Mouse (Mus musculus) liver, embryonic 15.5 days (tissue): ENCODE measurements around the gene Galr3. TPM values are rescaled to one million over a fixed set of nuclear protein-coding genes. Genes with fewer than 3 reads are reported as not detected.
A peak's percentile ranks its signal among the peaks of the same experiment; 100 is the strongest.
"Not testable (repeated sequence)": the region's sequence is repeated elsewhere in the genome, so short reads cannot be mapped to it uniquely, and the experiment has no call there.

Experiments
- ATAC-seq: fragments of 200-750 bp; cut with Nextera tagmentation; 2 replicates; pipeline ENCODE4 v1.8.0; 2017; ENCODE audit warnings: moderate number of reproducible peaks, mild to moderate bottlenecking, moderate library complexity; ENCODE audit not compliant: insufficient read depth
- H3K27ac ChIP-seq: fragments of 300-500 bp; sonication (generic); replicated peaks from 2 replicates; pipeline ENCODE4 v1.5.1; 2015; ENCODE audit warnings: mild to moderate bottlenecking, inconsistent platforms
- H3K27me3 ChIP-seq: fragments of 300-500 bp; sonication (generic); 2 replicates; pipeline ENCODE4 v1.6.1; 2015; ENCODE audit warnings: mild to moderate bottlenecking, inconsistent platforms
- H3K36me3 ChIP-seq: fragments of 300-500 bp; sonication (generic); replicated peaks from 2 replicates; pipeline ENCODE4 v1.6.1; 2015; ENCODE audit warnings: moderate library complexity, mild to moderate bottlenecking, inconsistent platforms
- H3K4me1 ChIP-seq: fragments of 300-500 bp; sonication (generic); replicated peaks from 2 replicates; pipeline ENCODE4 v1.6.1; 2015; ENCODE audit warnings: inconsistent platforms
- H3K4me2 ChIP-seq: fragments of 300-500 bp; sonication (generic); 2 replicates; pipeline ENCODE4 v1.6.1; 2015; ENCODE audit warnings: moderate library complexity, mild to moderate bottlenecking, inconsistent platforms
- H3K4me3 ChIP-seq: fragments of 300-500 bp; sonication (generic); replicated peaks from 2 replicates; pipeline ENCODE4 v1.5.1; 2015; ENCODE audit warnings: mild to moderate bottlenecking, inconsistent platforms
- H3K9ac ChIP-seq: fragments of 300-500 bp; sonication (generic); 2 replicates; pipeline ENCODE4 v1.6.1; 2015; ENCODE audit warnings: moderate library complexity, mild to moderate bottlenecking, inconsistent platforms
- H3K9me3 ChIP-seq: fragments of 300-500 bp; sonication (generic); replicated peaks from 2 replicates; pipeline ENCODE4 v1.6.1; 2016; ENCODE audit warnings: inconsistent platforms
- WGBS: fragments of 180-500 bp; shearing (Covaris S2); methylation state at CpG from one replicate; pipeline ENCODE4 v1.1.7; 2015; ENCODE audit warnings: mixed read lengths; ENCODE audit not compliant: insufficient replicate concordance; 5-methylcytosine and 5-hydroxymethylcytosine counted together
- polyA plus RNA-seq: library from polyadenylated mRNA; unstranded; fragments of >200 nt; fragmentation: Nextera tagmentation; extraction: Ambion mirVana; gene quantifications from 2 replicates; pipeline ENCODE4 v1.2.1, GENCODE M21; 2015

The Galr3 gene
- polyA plus RNA-seq, 1 experiment from 2014 or later: 0.17 TPM

- Histone ChIP-seq H3K9ac (no peak overlapping the region; the same call in 1 of the 2 replicates), H3K27me3 (peaks cover 80% of the 10 kb centered on the region), H3K4me1 (peaks cover 57% of the 10 kb centered on the region), H3K36me3 (no peaks in the 10 kb centered on the region), H3K9me3 (no peaks in the 10 kb centered on the region), H3K4me2 (peak overlapping the region; percentile 81), H3K4me3 (peak overlapping the region; percentile 65), H3K27ac (peak overlapping the region; percentile 72)
- 54% methylated on average over 14 of the region's 14 CpGs for WGBS
- no peak for ATAC-seq
These were observed 15.0 kb upstream of the Galr3 start for GRCm38 (mm10) chr15:79026511-79027290.

- Histone ChIP-seq H3K27me3 (peaks cover 88% of the 10 kb centered on the region), H3K4me1 (peaks cover 58% of the 10 kb centered on the region), H3K9me3 (no peaks in the 10 kb centered on the region), H3K27ac (peak overlapping the region; percentile 72), H3K4me3 (peak overlapping the region; percentile 65), H3K9ac (peak overlapping the region; percentile 73), H3K4me2 (peak overlapping the region; percentile 81), H3K36me3 (no peaks in the 10 kb centered on the region)
- ATAC-seq: no peak
- WGBS: 5% methylated on average over 44 of the region's 46 CpGs
These were observed 14.1 kb upstream of the Galr3 start for GRCm38 (mm10) chr15:79027291-79028205.

GRCm38 (mm10) chr15:79028237-79028738, 13.4 kb upstream of the Galr3 start, which contains the start of gene H1f0:
TSS of gene H1f0 (plus strand) at chr15:79028450.
- H3K27me3 ChIP-seq: peaks cover 90% of the 10 kb centered on the region
- ATAC-seq: peak; percentile 30

GRCm38 (mm10) chr15:79028823-79029484, 12.7 kb upstream of the Galr3 start:
- ATAC-seq: no peak
- Histone ChIP-seq H3K36me3 (no peaks in the 10 kb centered on the region), H3K27me3 (peaks cover 85% of the 10 kb centered on the region), H3K27ac (peak overlapping the region; percentile 72), H3K9me3 (no peaks in the 10 kb centered on the region), H3K9ac (peak overlapping the region; percentile 73), H3K4me1 (peaks cover 55% of the 10 kb centered on the region), H3K4me2 (peak overlapping the region; percentile 81), H3K4me3 (peak overlapping the region; percentile 65)
- WGBS: 24% methylated on average over 16 of the region's 16 CpGs

More at GRCm38 (mm10) chr15:79028237-79028738, 13.4 kb upstream of the Galr3 start, which contains the start of gene H1f0:
- H3K36me3 ChIP-seq: no peaks in the 10 kb centered on the region
- under 1% methylated on average over 56 of the region's 58 CpGs for WGBS
- H3K4me2 ChIP-seq: peak within 1 kb of the TSS; percentile 81
- peaks cover 55% of the 10 kb centered on the region for H3K4me1 ChIP-seq
- H3K27ac ChIP-seq: peak within 1 kb of the TSS; percentile 72
- H3K9me3 ChIP-seq: no peaks in the 10 kb centered on the region
- H3K9ac ChIP-seq: peak within 1 kb of the TSS; percentile 73
- H3K4me3 ChIP-seq: peak within 1 kb of the TSS; percentile 65

- Histone ChIP-seq H3K27ac (peak overlapping the region; percentile 41; the same call in 1 of the 2 replicates), H3K36me3 (no peaks in the 10 kb centered on the region), H3K9ac (peak overlapping the region; percentile 18; the same call in 1 of the 2 replicates), H3K4me2 (peak overlapping the region; percentile 81), H3K4me3 (peak overlapping the region; percentile 65), H3K9me3 (no peaks in the 10 kb centered on the region), H3K27me3 (peaks cover 80% of the 10 kb centered on the region), H3K4me1 (peaks cover 55% of the 10 kb centered on the region)
- ATAC-seq: no peak
- 9% methylated on average over 11 of the region's 11 CpGs for WGBS
These were observed 12.0 kb upstream of the Galr3 start for GRCm38 (mm10) chr15:79029519-79030241.

- H3K4me2 ChIP-seq: peak overlapping the region; percentile 81
- H3K27me3 ChIP-seq: peaks cover 69% of the 10 kb centered on the region
- no peaks in the 10 kb centered on the region for H3K9me3 ChIP-seq
- H3K27ac ChIP-seq: peak overlapping the region; percentile 67
- peak overlapping the region; percentile 32 for H3K9ac ChIP-seq
- peak overlapping the region; percentile 65 for H3K4me3 ChIP-seq
- peaks cover 48% of the 10 kb centered on the region for H3K4me1 ChIP-seq
- ATAC-seq: peak; percentile 69
- no peaks in the 10 kb centered on the region for H3K36me3 ChIP-seq
- 2% methylated on average over 52 of the region's 52 CpGs for WGBS
These were observed 10.9 kb upstream of the Galr3 start for GRCm38 (mm10) chr15:79030551-79031435.

- not testable (repeated sequence) for ATAC-seq, H3K36me3 ChIP-seq, H3K4me3 ChIP-seq, H3K4me2 ChIP-seq, H3K9ac ChIP-seq, H3K9me3 ChIP-seq, H3K27ac ChIP-seq
- H3K4me1 ChIP-seq: peaks cover 44% of the 10 kb centered on the region
- WGBS: 61% methylated on average over 5 of the region's 5 CpGs
- H3K27me3 ChIP-seq: peaks cover 58% of the 10 kb centered on the region
These were observed 9.8 kb upstream of the Galr3 start for GRCm38 (mm10) chr15:79031908-79032307.

GRCm38 (mm10) chr15:79037913-79038328, 3.8 kb upstream of the Galr3 start:
- Histone ChIP-seq H3K4me3 (peak overlapping the region; percentile 34), H3K4me2 (peak overlapping the region; percentile 71), H3K27me3 (peaks cover 39% of the 10 kb centered on the region), H3K9me3 (no peaks in the 10 kb centered on the region), H3K27ac (0 out of 2 replicates have a peak overlapping the region, but pooled peaks have one; percentile 9), H3K36me3 (no peaks in the 10 kb centered on the region), H3K4me1 (peaks cover 53% of the 10 kb centered on the region), H3K9ac (peak overlapping the region; percentile 15; the same call in 1 of the 2 replicates)
- 5% methylated on average over 14 of the region's 14 CpGs for WGBS
- ATAC-seq: no peak

- H3K27me3 ChIP-seq: peaks cover 44% of the 10 kb centered on the region
- no peak overlapping the region for H3K4me3 ChIP-seq
- 0 out of 2 replicates have a peak overlapping the region, but pooled peaks have one; percentile 9 for H3K27ac ChIP-seq
- no peak overlapping the region for H3K9ac ChIP-seq
- 65% methylated on average over 10 of the region's 10 CpGs for WGBS
- ATAC-seq: no peak
- peak overlapping the region; percentile 71 for H3K4me2 ChIP-seq
- peaks cover 57% of the 10 kb centered on the region for H3K4me1 ChIP-seq
- no peaks in the 10 kb centered on the region for H3K9me3 ChIP-seq
- no peaks in the 10 kb centered on the region for H3K36me3 ChIP-seq
These were observed 3.4 kb upstream of the Galr3 start for GRCm38 (mm10) chr15:79038331-79038730.
